Mouse (Mus musculus): ENCODE results near the gene Pik3cd. TPM values are rescaled to one million over a fixed set of nuclear protein-coding genes. Genes with fewer than 3 reads are reported as not detected.
"Not testable (repeated sequence)": the region's sequence is repeated elsewhere in the genome, so short reads cannot be mapped to it uniquely, and the experiment has no call there.

Gene Pik3cd
- polyA plus RNA-seq (2015; fragmentation: Nextera tagmentation; extraction: Ambion mirVana), result 8.0 and 9.0 TPM in 2 replicates

GRCm38 (mm10) chr4:149702210-149702979 is at the start of gene Pik3cd:
Gene Pik3cd, minus strand, starts transcription at chr4:149702571.
- H3K9ac ChIP-seq, result no peak within 1 kb of the TSS
- WGBS, result 81% methylated on average over 19 of the region's 19 CpGs
- no peak within 1 kb of the TSS for H3K4me3 ChIP-seq
- no peaks in the 10 kb centered on the region for H3K9me3 ChIP-seq (replicated peaks)
- no peaks in the 10 kb centered on the region for H3K36me3 ChIP-seq (ENCODE audit: poor library complexity, severe bottlenecking)
- no peak within 1 kb of the TSS for H3K4me2 ChIP-seq
- H3K27me3 ChIP-seq, result peaks cover 20% of the 10 kb centered on the region
- ATAC-seq, result no peak
- H3K27ac ChIP-seq, result no peak within 1 kb of the TSS
- peaks cover 10% of the 10 kb centered on the region for H3K4me1 ChIP-seq

- peaks cover 11% of the 10 kb centered on the region; the same call in 1 of the 2 replicates for H3K36me3 ChIP-seq (ENCODE audit: poor library complexity, severe bottlenecking)
- ATAC-seq, result no peak
- H3K4me2 ChIP-seq, result no peak overlapping the region
- H3K27ac ChIP-seq, result no peak overlapping the region
- H3K4me1 ChIP-seq, result peaks cover 20% of the 10 kb centered on the region
- 18% methylated on average over 5 of the region's 5 CpGs for WGBS
- no peak overlapping the region for H3K9ac ChIP-seq
- H3K4me3 ChIP-seq, result no peak overlapping the region
- peaks cover 9% of the 10 kb centered on the region; the same call in 1 of the 2 replicates for H3K27me3 ChIP-seq
- no peaks in the 10 kb centered on the region for H3K9me3 ChIP-seq (replicated peaks)
Measured at GRCm38 (mm10) chr4:149750671-149751070, 48.3 kb upstream of the Pik3cd start.

- H3K27me3 ChIP-seq; H3K4me2 ChIP-seq; H3K27ac ChIP-seq; ATAC-seq; H3K4me3 ChIP-seq; H3K9me3 ChIP-seq (replicated peaks); H3K9ac ChIP-seq: not testable (repeated sequence)
- Histone ChIP-seq H3K4me1 (peaks cover 20% of the 10 kb centered on the region), H3K36me3 (ENCODE audit: poor library complexity, severe bottlenecking) (peaks cover 19% of the 10 kb centered on the region; the same call in 1 of the 2 replicates)
- WGBS, result 85% methylated on average over 3 of the region's 3 CpGs
Measured at GRCm38 (mm10) chr4:149749663-149750015, 47.3 kb upstream of the Pik3cd start.

- H3K4me2 ChIP-seq, result no peak overlapping the region
- H3K9me3 ChIP-seq (replicated peaks), result no peaks in the 10 kb centered on the region
- peaks cover 20% of the 10 kb centered on the region for H3K4me1 ChIP-seq
- 89% methylated on average over 18 of the region's 18 CpGs for WGBS
- H3K4me3 ChIP-seq, result no peak overlapping the region
- no peak overlapping the region for H3K27ac ChIP-seq
- no peak overlapping the region for H3K9ac ChIP-seq
- ATAC-seq, result no peak
- H3K36me3 ChIP-seq (ENCODE audit: poor library complexity, severe bottlenecking), result peaks cover 22% of the 10 kb centered on the region; the same call in 1 of the 2 replicates
- H3K27me3 ChIP-seq, result peaks cover 9% of the 10 kb centered on the region; the same call in 1 of the 2 replicates
Measured at GRCm38 (mm10) chr4:149749003-149749662, 46.8 kb upstream of the Pik3cd start.

- H3K9ac ChIP-seq, result no peak overlapping the region
- no peaks in the 10 kb centered on the region for H3K4me1 ChIP-seq
- H3K27ac ChIP-seq, result no peak overlapping the region
- ATAC-seq, result no peak
- H3K4me2 ChIP-seq, result no peak overlapping the region
- no peaks in the 10 kb centered on the region for H3K27me3 ChIP-seq
- no peak overlapping the region for H3K4me3 ChIP-seq
- H3K9me3 ChIP-seq (replicated peaks), result no peaks in the 10 kb centered on the region
- H3K36me3 ChIP-seq (ENCODE audit: poor library complexity, severe bottlenecking), result peaks cover 30% of the 10 kb centered on the region
- WGBS, result 91% methylated on average over 7 of the region's 7 CpGs
Measured at GRCm38 (mm10) chr4:149744119-149744518, 41.7 kb upstream of the Pik3cd start.

- WGBS, result 94% methylated on average over 14 of the region's 14 CpGs
- ATAC-seq, result no peak
- no peak overlapping the region for H3K4me3 ChIP-seq
- peaks cover 9% of the 10 kb centered on the region for H3K4me1 ChIP-seq
- peaks cover 25% of the 10 kb centered on the region for H3K36me3 ChIP-seq (ENCODE audit: poor library complexity, severe bottlenecking)
- H3K9ac ChIP-seq, result no peak overlapping the region
- H3K27me3 ChIP-seq, result no peaks in the 10 kb centered on the region
- no peak overlapping the region for H3K4me2 ChIP-seq
- no peak overlapping the region for H3K27ac ChIP-seq
- no peaks in the 10 kb centered on the region for H3K9me3 ChIP-seq (replicated peaks)
Measured at GRCm38 (mm10) chr4:149742011-149742530, 39.7 kb upstream of the Pik3cd start.

GRCm38 (mm10) chr4:149740301-149740700 is 37.9 kb upstream of the Pik3cd start:
- H3K4me3 ChIP-seq, result no peak overlapping the region
- WGBS, result 95% methylated on average over 7 of the region's 7 CpGs
- no peak overlapping the region for H3K27ac ChIP-seq
- H3K4me1 ChIP-seq, result peaks cover 26% of the 10 kb centered on the region
- no peak for ATAC-seq
- no peak overlapping the region for H3K9ac ChIP-seq
- peaks cover 20% of the 10 kb centered on the region for H3K36me3 ChIP-seq (ENCODE audit: poor library complexity, severe bottlenecking)
- no peaks in the 10 kb centered on the region for H3K27me3 ChIP-seq
- H3K9me3 ChIP-seq (replicated peaks), result no peaks in the 10 kb centered on the region
- H3K4me2 ChIP-seq, result no peak overlapping the region

- Histone ChIP-seq H3K36me3 (ENCODE audit: poor library complexity, severe bottlenecking) (peaks cover 12% of the 10 kb centered on the region), H3K4me1 (peaks cover 34% of the 10 kb centered on the region), H3K4me3 (no peak overlapping the region), H3K27ac (no peak overlapping the region), H3K9ac (no peak overlapping the region), H3K27me3 (no peaks in the 10 kb centered on the region), H3K9me3 (replicated peaks) (no peaks in the 10 kb centered on the region), H3K4me2 (no peak overlapping the region)
- ATAC-seq, result no peak
- WGBS, result 80% methylated on average over 5 of the region's 5 CpGs
Measured at GRCm38 (mm10) chr4:149739478-149739877, 37.1 kb upstream of the Pik3cd start.

GRCm38 (mm10) chr4:149737383-149738324 is 35.3 kb upstream of the Pik3cd start, which contains the start of gene Tmem201:
Gene Tmem201, minus strand, starts transcription at chr4:149738044.
- Histone ChIP-seq H3K4me2 (peak within 1 kb of the TSS; percentile 85), H3K27me3 (no peaks in the 10 kb centered on the region), H3K9ac (peak within 1 kb of the TSS; percentile 90), H3K9me3 (replicated peaks) (no peaks in the 10 kb centered on the region), H3K36me3 (ENCODE audit: poor library complexity, severe bottlenecking) (peaks cover under 1% of the 10 kb centered on the region; the same call in 1 of the 2 replicates), H3K27ac (peak within 1 kb of the TSS; percentile 73), H3K4me1 (peaks cover 53% of the 10 kb centered on the region), H3K4me3 (peak within 1 kb of the TSS; percentile 74)
- under 1% methylated on average over 78 of the region's 97 CpGs for WGBS
- ATAC-seq, result peak; percentile 90

- 39% methylated on average over 4 of the region's 4 CpGs for WGBS
- ATAC-seq, result no peak
Measured at GRCm38 (mm10) chr4:149736581-149736980, 34.2 kb upstream of the Pik3cd start.

GRCm38 (mm10) chr4:149735624-149736250 is 33.4 kb upstream of the Pik3cd start:
- H3K9ac ChIP-seq, result peak overlapping the region; percentile 90; the same call in 1 of the 2 replicates
- ATAC-seq, result no peak
- no peak overlapping the region for H3K27ac ChIP-seq
- peak overlapping the region; percentile 74; the same call in 1 of the 2 replicates for H3K4me3 ChIP-seq
- H3K36me3 ChIP-seq (ENCODE audit: poor library complexity, severe bottlenecking), result peaks cover 12% of the 10 kb centered on the region
- WGBS, result 73% methylated on average over 5 of the region's 5 CpGs
- H3K4me1 ChIP-seq, result peaks cover 66% of the 10 kb centered on the region
- peak overlapping the region; percentile 85 for H3K4me2 ChIP-seq
- H3K9me3 ChIP-seq (replicated peaks), result no peaks in the 10 kb centered on the region
- H3K27me3 ChIP-seq, result no peaks in the 10 kb centered on the region

More at GRCm38 (mm10) chr4:149736581-149736980, 34.2 kb upstream of the Pik3cd start:
- peak overlapping the region; percentile 85 for H3K4me2 ChIP-seq
- H3K4me1 ChIP-seq, result peaks cover 61% of the 10 kb centered on the region
- H3K27ac ChIP-seq, result no peak overlapping the region
- peak overlapping the region; percentile 74 for H3K4me3 ChIP-seq
- no peaks in the 10 kb centered on the region for H3K27me3 ChIP-seq
- peaks cover 4% of the 10 kb centered on the region for H3K36me3 ChIP-seq (ENCODE audit: poor library complexity, severe bottlenecking)
- no peaks in the 10 kb centered on the region for H3K9me3 ChIP-seq (replicated peaks)
- H3K9ac ChIP-seq, result peak overlapping the region; percentile 90

Measured in forebrain, embryonic 13.5 days (tissue).